Mouse (Mus musculus): ENCODE data around the gene Max.

DNA sequence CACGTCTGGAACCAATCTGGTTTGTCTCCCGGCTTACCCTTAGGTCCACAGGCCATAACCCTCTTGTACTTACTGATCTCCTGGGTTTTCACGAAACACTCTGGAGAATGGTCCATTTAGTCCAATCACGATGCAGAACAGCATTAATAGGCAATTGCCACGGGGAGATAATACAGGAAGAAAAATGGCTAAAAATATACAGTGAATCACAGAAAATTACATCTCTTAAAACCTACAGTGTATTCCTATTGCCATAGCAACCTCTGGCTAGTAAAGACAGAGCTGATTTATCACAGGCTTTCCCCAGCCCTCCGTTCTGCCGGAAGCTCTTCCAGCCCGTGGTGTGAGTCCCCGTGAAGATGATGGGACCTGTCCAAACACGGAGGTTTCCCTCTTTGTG lies 42.9 kb upstream of the Max start:
- no peak for TF ChIP-seq ZNF384 (IDR thresholded peaks at IDR 0.05; ENCODE audit: low read depth, low read length)
- no peak for TF ChIP-seq MAFK (IDR thresholded peaks at IDR 0.05; ENCODE audit: insufficient read depth, low read depth, low read length)
- no peak for TF ChIP-seq HCFC1 (IDR thresholded peaks at IDR 0.05; ENCODE audit: borderline replicate concordance, insufficient read depth, low read length)
